Mouse (Mus musculus): ENCODE measurements at regions not wholly inside any gene's neighbourhood (a gene's known extent, or its start where the extent isn't known, plus 50 kb on each side); places are given as distances from the start of the nearest gene placed in this dataset.

GRCm38 (mm10) chr8:36304809-36305208 lies 539.2 kb downstream of the Gm19410 start:
- no peak overlapping the region for H3K27ac ChIP-seq (replicated peaks)
- H3K9ac ChIP-seq (ENCODE audit: low read length) = no peak overlapping the region
- WGBS = 92% methylated on average over 10 of the region's 10 CpGs
- H3K27me3 ChIP-seq (ENCODE audit: control insufficient read depth, insufficient read depth, low read length) = no peaks in the 10 kb centered on the region
- TF ChIP-seq CTCF (IDR thresholded peaks at IDR 0.05; ENCODE audit: low read depth) (no peak), EP300 (optimal IDR thresholded peaks at IDR 0.05) (no peak)
- H3K4me2 ChIP-seq (replicated peaks; ENCODE audit: low read depth) = no peak overlapping the region
- DNase-seq (ENCODE audit: low spot score) = no peak
- ATAC-seq (ENCODE audit: low FRiP score, low TSS enrichment) = no peak
- no peak overlapping the region for H3K4me3 ChIP-seq (ENCODE audit: low read depth, low read length)
- H3K36me3 ChIP-seq (ENCODE audit: control insufficient read depth, insufficient read depth, low read length) = no peaks in the 10 kb centered on the region
- H3K4me1 ChIP-seq (replicated peaks; ENCODE audit: control insufficient read depth, insufficient read depth) = no peaks in the 10 kb centered on the region
- H3K9me3 ChIP-seq (ENCODE audit: control insufficient read depth, low read length) = no peaks in the 10 kb centered on the region

GRCm38 (mm10) chr8:36306336-36306735 lies 540.7 kb downstream of the Gm19410 start:
- WGBS = 86% methylated on average over 4 of the region's 4 CpGs
- Histone ChIP-seq H3K36me3 (ENCODE audit: control insufficient read depth, insufficient read depth, low read length) (no peaks in the 10 kb centered on the region), H3K9ac (ENCODE audit: low read length) (no peak overlapping the region), H3K4me3 (ENCODE audit: low read depth, low read length) (no peak overlapping the region), H3K4me2 (replicated peaks; ENCODE audit: low read depth) (no peak overlapping the region), H3K4me1 (replicated peaks; ENCODE audit: control insufficient read depth, insufficient read depth) (no peaks in the 10 kb centered on the region), H3K27ac (replicated peaks) (no peak overlapping the region), H3K9me3 (ENCODE audit: control insufficient read depth, low read length) (no peaks in the 10 kb centered on the region), H3K27me3 (ENCODE audit: control insufficient read depth, insufficient read depth, low read length) (no peaks in the 10 kb centered on the region)
- no peak for DNase-seq (ENCODE audit: low spot score)
- ATAC-seq (ENCODE audit: low FRiP score, low TSS enrichment) = no peak
- TF ChIP-seq EP300 (optimal IDR thresholded peaks at IDR 0.05) = no peak
- TF ChIP-seq CTCF (IDR thresholded peaks at IDR 0.05; ENCODE audit: low read depth) = no peak

GRCm38 (mm10) chr8:36307496-36307895 lies 541.9 kb downstream of the Gm19410 start:
- Histone ChIP-seq H3K9me3 (ENCODE audit: control insufficient read depth, low read length) (no peaks in the 10 kb centered on the region), H3K27ac (replicated peaks) (no peak overlapping the region), H3K4me1 (replicated peaks; ENCODE audit: control insufficient read depth, insufficient read depth) (no peaks in the 10 kb centered on the region), H3K36me3 (ENCODE audit: control insufficient read depth, insufficient read depth, low read length) (no peaks in the 10 kb centered on the region), H3K4me3 (ENCODE audit: low read depth, low read length) (no peak overlapping the region), H3K9ac (ENCODE audit: low read length) (no peak overlapping the region), H3K27me3 (ENCODE audit: control insufficient read depth, insufficient read depth, low read length) (no peaks in the 10 kb centered on the region), H3K4me2 (replicated peaks; ENCODE audit: low read depth) (no peak overlapping the region)
- WGBS = 65% methylated on average over 8 of the region's 8 CpGs
- ATAC-seq (ENCODE audit: low FRiP score, low TSS enrichment) = no peak
- no peak for DNase-seq (ENCODE audit: low spot score)
- TF ChIP-seq CTCF (IDR thresholded peaks at IDR 0.05; ENCODE audit: low read depth) (no peak), EP300 (optimal IDR thresholded peaks at IDR 0.05) (no peak)

- H3K4me3 ChIP-seq (ENCODE audit: low read depth, low read length) = no peak overlapping the region
- no peaks in the 10 kb centered on the region for H3K9me3 ChIP-seq (ENCODE audit: control insufficient read depth, low read length)
- TF ChIP-seq EP300 (optimal IDR thresholded peaks at IDR 0.05) (no peak), CTCF (IDR thresholded peaks at IDR 0.05; ENCODE audit: low read depth) (no peak)
- ATAC-seq (ENCODE audit: low FRiP score, low TSS enrichment) (no peak; the same call in 1 of the 2 replicates), DNase-seq (ENCODE audit: low spot score) (no peak)
- H3K27ac ChIP-seq (replicated peaks) = no peak overlapping the region
- no peaks in the 10 kb centered on the region for H3K36me3 ChIP-seq (ENCODE audit: control insufficient read depth, insufficient read depth, low read length)
- no peaks in the 10 kb centered on the region for H3K4me1 ChIP-seq (replicated peaks; ENCODE audit: control insufficient read depth, insufficient read depth)
- H3K9ac ChIP-seq (ENCODE audit: low read length) = no peak overlapping the region
- H3K27me3 ChIP-seq (ENCODE audit: control insufficient read depth, insufficient read depth, low read length) = no peaks in the 10 kb centered on the region
- no peak overlapping the region for H3K4me2 ChIP-seq (replicated peaks; ENCODE audit: low read depth)
- WGBS = 77% methylated on average over 2 of the region's 2 CpGs
These were observed 542.5 kb downstream of the Gm19410 start for GRCm38 (mm10) chr8:36308056-36308455.

GRCm38 (mm10) chr8:36309326-36309725 lies 543.7 kb downstream of the Gm19410 start:
- Histone ChIP-seq H3K9ac (ENCODE audit: low read length) (no peak overlapping the region), H3K9me3 (ENCODE audit: control insufficient read depth, low read length) (no peaks in the 10 kb centered on the region), H3K36me3 (ENCODE audit: control insufficient read depth, insufficient read depth, low read length) (no peaks in the 10 kb centered on the region), H3K4me3 (ENCODE audit: low read depth, low read length) (no peak overlapping the region), H3K27me3 (ENCODE audit: control insufficient read depth, insufficient read depth, low read length) (no peaks in the 10 kb centered on the region), H3K4me1 (replicated peaks; ENCODE audit: control insufficient read depth, insufficient read depth) (no peaks in the 10 kb centered on the region), H3K4me2 (replicated peaks; ENCODE audit: low read depth) (no peak overlapping the region), H3K27ac (replicated peaks) (no peak overlapping the region)
- no peak for TF ChIP-seq EP300 (optimal IDR thresholded peaks at IDR 0.05)
- TF ChIP-seq CTCF (IDR thresholded peaks at IDR 0.05; ENCODE audit: low read depth) = no peak
- ATAC-seq (ENCODE audit: low FRiP score, low TSS enrichment) = peak; percentile 83
- 77% methylated on average over 6 of the region's 6 CpGs for WGBS
- DNase-seq (ENCODE audit: low spot score) = peak; percentile 39

- WGBS = 63% methylated on average over 10 of the region's 10 CpGs
- H3K9me3 ChIP-seq (ENCODE audit: control insufficient read depth, low read length) = no peaks in the 10 kb centered on the region
- no peaks in the 10 kb centered on the region for H3K27me3 ChIP-seq (ENCODE audit: control insufficient read depth, insufficient read depth, low read length)
- DNase-seq (ENCODE audit: low spot score) (peak; percentile 17), ATAC-seq (ENCODE audit: low FRiP score, low TSS enrichment) (no peak)
- TF ChIP-seq EP300 (optimal IDR thresholded peaks at IDR 0.05) (no peak), CTCF (IDR thresholded peaks at IDR 0.05; ENCODE audit: low read depth) (no peak)
- H3K4me3 ChIP-seq (ENCODE audit: low read depth, low read length) = no peak overlapping the region
- H3K4me1 ChIP-seq (replicated peaks; ENCODE audit: control insufficient read depth, insufficient read depth) = no peaks in the 10 kb centered on the region
- H3K9ac ChIP-seq (ENCODE audit: low read length) = no peak overlapping the region
- H3K27ac ChIP-seq (replicated peaks) = no peak overlapping the region
- no peaks in the 10 kb centered on the region for H3K36me3 ChIP-seq (ENCODE audit: control insufficient read depth, insufficient read depth, low read length)
- no peak overlapping the region for H3K4me2 ChIP-seq (replicated peaks; ENCODE audit: low read depth)
These were observed 544.4 kb downstream of the Gm19410 start for GRCm38 (mm10) chr8:36309952-36310351.

All from stomach, postnatal 0 days (tissue).